Mouse (Mus musculus): ENCODE data around the gene Dab1. TPM values are rescaled to one million over a fixed set of nuclear protein-coding genes. Genes with fewer than 3 reads are reported as not detected.

Gene Dab1
- total and polyA plus RNA-seq, 2 experiments from 2014 or later, result 47.9 to 109 TPM

- H3K36me3 ChIP-seq (ENCODE audit: insufficient read depth, low read length), result no peaks in the 10 kb centered on the region
- 68% methylated on average over 3 of the region's 3 CpGs for WGBS
- H3K27ac ChIP-seq (ENCODE audit: low read depth, low read length), result no peak overlapping the region
- no peaks in the 10 kb centered on the region for H3K9me3 ChIP-seq (ENCODE audit: low read length)
- no peak overlapping the region for H3K4me2 ChIP-seq (ENCODE audit: low read depth, low read length, poor library complexity, severe bottlenecking)
- H3K27me3 ChIP-seq (ENCODE audit: insufficient read depth, low read length), result no peaks in the 10 kb centered on the region
- peak; percentile 9 for DNase-seq (ENCODE audit: low spot score)
- no peak overlapping the region for H3K9ac ChIP-seq (replicated peaks; ENCODE audit: low read length, poor library complexity, severe bottlenecking)
- H3K4me3 ChIP-seq (ENCODE audit: low read depth, low read length), result no peak overlapping the region
- 0 out of 2 replicates have a peak, but pooled peaks cover 3% of the 10 kb centered on the region for H3K4me1 ChIP-seq (ENCODE audit: insufficient read depth, low read length)
- TF ChIP-seq CTCF (IDR thresholded peaks at IDR 0.05), result no peak
- no peak for ATAC-seq (ENCODE audit: low FRiP score)
Observed at GRCm38 (mm10) chr4:104281518-104281917, 662.4 kb downstream of the Dab1 start.

DNA sequence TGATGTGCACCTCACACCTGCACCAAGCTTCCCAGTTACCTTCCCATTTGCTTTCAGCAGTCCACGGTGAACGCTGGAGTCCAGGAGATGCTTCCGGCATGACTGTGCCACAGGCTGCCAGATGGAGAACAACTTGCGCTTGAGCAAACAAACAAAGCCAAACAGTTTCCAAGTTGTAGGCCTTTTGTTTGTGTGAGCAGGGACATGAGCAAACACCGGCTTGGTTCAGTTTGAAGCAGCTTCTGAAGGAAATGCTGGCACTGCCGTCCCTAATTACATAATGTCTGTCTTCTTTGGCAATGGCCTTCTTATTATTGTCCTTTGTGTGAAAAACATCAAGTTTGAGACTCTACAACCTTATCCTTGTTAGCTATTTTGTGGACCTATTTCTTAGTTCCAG lies 664.7 kb downstream of the Dab1 start:
- Histone ChIP-seq H3K4me1 (ENCODE audit: insufficient read depth, low read length) (no peaks in the 10 kb centered on the region), H3K9ac (replicated peaks; ENCODE audit: low read length, poor library complexity, severe bottlenecking) (no peak overlapping the region), H3K4me3 (ENCODE audit: low read depth, low read length) (no peak overlapping the region), H3K27me3 (ENCODE audit: insufficient read depth, low read length) (no peaks in the 10 kb centered on the region), H3K36me3 (ENCODE audit: insufficient read depth, low read length) (no peaks in the 10 kb centered on the region), H3K9me3 (ENCODE audit: low read length) (no peaks in the 10 kb centered on the region), H3K27ac (ENCODE audit: low read depth, low read length) (no peak overlapping the region), H3K4me2 (ENCODE audit: low read depth, low read length, poor library complexity, severe bottlenecking) (no peak overlapping the region)
- peak; percentile 23 for DNase-seq (ENCODE audit: low spot score)
- ATAC-seq (ENCODE audit: low FRiP score), result no peak
- TF ChIP-seq CTCF (IDR thresholded peaks at IDR 0.05), result no peak
- 74% methylated on average over 6 of the region's 6 CpGs for WGBS

DNA sequence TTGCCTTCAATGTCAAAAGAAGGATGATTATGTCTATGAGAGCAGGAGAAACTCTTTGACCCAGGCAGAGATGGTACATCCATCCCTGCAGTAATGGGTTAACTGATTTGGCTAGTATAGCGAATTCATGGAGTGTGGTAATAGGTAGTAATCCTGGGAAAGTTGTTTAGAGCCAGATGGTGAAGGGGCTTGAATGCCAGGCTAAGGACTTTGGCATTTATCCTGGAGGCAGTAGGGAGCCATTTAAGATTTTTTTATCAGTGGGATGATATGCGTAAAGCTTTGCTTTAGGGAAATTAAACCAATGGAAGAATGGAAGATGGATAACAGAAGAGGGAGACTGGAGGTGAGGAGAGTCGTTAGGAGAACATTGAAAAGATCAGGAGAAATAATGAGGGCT lies 669.2 kb downstream of the Dab1 start:
- ATAC-seq (ENCODE audit: low FRiP score) (no peak), DNase-seq (ENCODE audit: low spot score) (peak; percentile 38)
- WGBS, result 70% methylated on average over 3 of the region's 3 CpGs
- Histone ChIP-seq H3K9ac (replicated peaks; ENCODE audit: low read length, poor library complexity, severe bottlenecking) (no peak overlapping the region), H3K4me1 (ENCODE audit: insufficient read depth, low read length) (no peaks in the 10 kb centered on the region), H3K4me3 (ENCODE audit: low read depth, low read length) (no peak overlapping the region), H3K27ac (ENCODE audit: low read depth, low read length) (no peak overlapping the region), H3K4me2 (ENCODE audit: low read depth, low read length, poor library complexity, severe bottlenecking) (no peak overlapping the region), H3K36me3 (ENCODE audit: insufficient read depth, low read length) (no peaks in the 10 kb centered on the region), H3K9me3 (ENCODE audit: low read length) (no peaks in the 10 kb centered on the region), H3K27me3 (ENCODE audit: insufficient read depth, low read length) (no peaks in the 10 kb centered on the region)
- TF ChIP-seq CTCF (IDR thresholded peaks at IDR 0.05), result no peak

- Histone ChIP-seq H3K4me2 (ENCODE audit: low read depth, low read length, poor library complexity, severe bottlenecking) (no peak overlapping the region), H3K9me3 (ENCODE audit: low read length) (no peaks in the 10 kb centered on the region), H3K9ac (replicated peaks; ENCODE audit: low read length, poor library complexity, severe bottlenecking) (no peak overlapping the region), H3K36me3 (ENCODE audit: insufficient read depth, low read length) (no peaks in the 10 kb centered on the region), H3K4me3 (ENCODE audit: low read depth, low read length) (no peak overlapping the region), H3K27me3 (ENCODE audit: insufficient read depth, low read length) (no peaks in the 10 kb centered on the region), H3K4me1 (ENCODE audit: insufficient read depth, low read length) (no peaks in the 10 kb centered on the region), H3K27ac (ENCODE audit: low read depth, low read length) (no peak overlapping the region)
- no peak for ATAC-seq (ENCODE audit: low FRiP score)
- WGBS, result 52% methylated on average over 3 of the region's 3 CpGs
- no peak for DNase-seq (ENCODE audit: low spot score)
- TF ChIP-seq CTCF (IDR thresholded peaks at IDR 0.05), result no peak
Observed at GRCm38 (mm10) chr4:104301764-104302163, 682.6 kb downstream of the Dab1 start.

DNA sequence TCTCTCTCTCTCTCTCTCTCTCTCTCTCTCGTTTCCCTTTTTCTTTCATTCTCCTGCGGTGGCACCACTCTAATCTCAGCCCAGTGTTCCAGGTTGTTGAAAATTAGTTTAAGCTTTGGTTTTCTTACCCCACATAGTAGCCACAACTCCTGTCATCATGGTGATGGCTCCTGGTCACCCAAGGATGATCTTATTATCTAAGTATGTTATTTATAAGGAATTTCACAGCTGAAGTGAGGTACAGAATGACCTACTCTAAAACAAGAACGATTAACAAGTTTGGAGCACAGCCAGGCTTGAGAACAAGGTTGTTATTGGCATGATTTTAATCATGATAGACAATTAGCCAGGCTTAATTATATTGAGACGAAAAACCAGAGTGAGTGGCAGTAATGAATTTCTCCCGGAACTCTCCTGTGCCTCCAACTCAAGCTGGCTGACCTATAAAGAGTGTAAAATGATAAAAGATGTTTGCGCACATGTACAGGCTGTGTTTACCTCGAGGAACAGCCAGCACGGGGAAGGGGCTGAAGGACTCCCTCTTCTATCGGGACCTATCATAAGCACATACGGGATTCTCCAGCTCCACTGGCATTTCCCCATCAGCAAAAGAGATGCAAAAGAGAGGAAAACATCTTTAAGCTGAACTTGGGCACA lies 684.0 kb downstream of the Dab1 start:
- Histone ChIP-seq H3K4me2 (ENCODE audit: low read depth, low read length, poor library complexity, severe bottlenecking) (no peak overlapping the region), H3K27ac (ENCODE audit: low read depth, low read length) (no peak overlapping the region), H3K4me1 (ENCODE audit: insufficient read depth, low read length) (no peaks in the 10 kb centered on the region), H3K9ac (replicated peaks; ENCODE audit: low read length, poor library complexity, severe bottlenecking) (no peak overlapping the region), H3K4me3 (ENCODE audit: low read depth, low read length) (no peak overlapping the region), H3K9me3 (ENCODE audit: low read length) (no peaks in the 10 kb centered on the region), H3K36me3 (ENCODE audit: insufficient read depth, low read length) (no peaks in the 10 kb centered on the region), H3K27me3 (ENCODE audit: insufficient read depth, low read length) (no peaks in the 10 kb centered on the region)
- 0 out of 2 replicates have a peak, but pooled peaks have one; percentile 34 for ATAC-seq (ENCODE audit: low FRiP score)
- peak; percentile 59 for DNase-seq (ENCODE audit: low spot score)
- no peak for TF ChIP-seq CTCF (IDR thresholded peaks at IDR 0.05)
- 44% methylated on average over 10 of the region's 10 CpGs for WGBS

- WGBS, result 63% methylated on average over 2 of the region's 2 CpGs
- no peak overlapping the region for H3K9ac ChIP-seq (replicated peaks; ENCODE audit: low read length, poor library complexity, severe bottlenecking)
- H3K4me1 ChIP-seq (ENCODE audit: insufficient read depth, low read length), result no peaks in the 10 kb centered on the region
- H3K4me3 ChIP-seq (ENCODE audit: low read depth, low read length), result no peak overlapping the region
- no peak overlapping the region for H3K4me2 ChIP-seq (ENCODE audit: low read depth, low read length, poor library complexity, severe bottlenecking)
- no peaks in the 10 kb centered on the region for H3K9me3 ChIP-seq (ENCODE audit: low read length)
- no peak for TF ChIP-seq CTCF (IDR thresholded peaks at IDR 0.05)
- DNase-seq (ENCODE audit: low spot score) (no peak), ATAC-seq (ENCODE audit: low FRiP score) (no peak)
- no peaks in the 10 kb centered on the region for H3K27me3 ChIP-seq (ENCODE audit: insufficient read depth, low read length)
- H3K36me3 ChIP-seq (ENCODE audit: insufficient read depth, low read length), result no peaks in the 10 kb centered on the region
- H3K27ac ChIP-seq (ENCODE audit: low read depth, low read length), result no peak overlapping the region
Observed at GRCm38 (mm10) chr4:104307781-104308180, 688.6 kb downstream of the Dab1 start.
